9 mouse cellular contexts compared by ENCODE assay signal in the genomic region with DNA sequence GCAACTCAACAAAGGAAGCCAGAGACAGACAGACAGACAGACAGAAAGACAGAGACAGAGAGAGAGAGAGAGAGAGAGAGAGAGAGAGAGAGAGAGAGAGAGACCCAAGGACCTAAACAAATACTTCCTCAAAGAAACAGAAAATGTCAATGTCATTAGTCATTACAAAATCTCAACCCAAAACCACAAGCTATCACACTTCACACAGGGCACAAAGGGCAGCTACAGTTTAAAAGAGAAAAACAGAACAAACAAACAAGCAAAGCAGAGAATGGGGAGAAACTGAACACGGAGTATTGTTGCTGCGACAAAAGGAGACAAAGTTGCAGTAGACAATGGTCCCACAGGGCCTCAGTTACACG. TPM values are rescaled to one million over a fixed set of nuclear protein-coding genes. Genes with fewer than 3 reads are reported as not detected.
DNase-seq lines count a peak whose midpoint lies in the region; ATAC-seq lines count a peak whose summit lies in the region.
"Had no signal": no experiment of that assay in that cellular context is flagged by ENCODE, and none has a peak within 500 bp of the region (broad histone marks: within the 10 kb centered on the region; RNA-seq: fewer than 3 reads in every experiment).

No protein-coding gene starts in this region.

- H3K9ac ChIP-seq in midbrain, embryonic 12.5 days (replicated peaks) = no peak overlapping the region

- intact Hi-C loops in heart, postnatal 25 days (cut with DNase I) = no loop called here

- H3K4me1 ChIP-seq in heart, embryonic 10.5 days = peaks cover 74% of the 10 kb centered on the region
- H3K4me1 ChIP-seq in midbrain, embryonic 12.5 days = peaks cover 37% of the 10 kb centered on the region

- H3K27me3 ChIP-seq in heart, embryonic 10.5 days (ENCODE audit: insufficient read depth, poor library complexity, severe bottlenecking) = no peaks in the 10 kb centered on the region
- H3K27me3 ChIP-seq in midbrain, embryonic 12.5 days = no peaks in the 10 kb centered on the region

- no peaks in the 10 kb centered on the region for H3K36me3 ChIP-seq in heart, embryonic 10.5 days
- H3K36me3 ChIP-seq in midbrain, embryonic 12.5 days = no peaks in the 10 kb centered on the region

- H3K9me3 ChIP-seq in heart, embryonic 10.5 days = no peaks in the 10 kb centered on the region
- H3K9me3 ChIP-seq in midbrain, embryonic 12.5 days = no peaks in the 10 kb centered on the region

- 46% methylated on average over 3 of the region's 3 CpGs for WGBS in heart, embryonic 10.5 days
- WGBS in midbrain, embryonic 12.5 days = 24% methylated on average over 3 of the region's 3 CpGs

- no peak for DNase-seq in heart, embryonic 10.5 days (ENCODE audit: low spot score)
- DNase-seq in heart, postnatal 25 days (ENCODE audit: low spot score) = no peak
- peak; percentile 65 for DNase-seq in CD4-positive helper T cell, adult 2 months (ENCODE audit: low read depth, low spot score)
- no peak for DNase-seq in right cerebral cortex, adult 2 months (ENCODE audit: low spot score in 2 of 2)
- no peak for DNase-seq in adrenal gland, postnatal 4 days (ENCODE audit: low spot score in 2 of 2)
- no peak for DNase-seq in thymus, postnatal 36 days
- DNase-seq: cerebellum, adult 8-10 months had no signal

- no peak overlapping the region for H3K4me3 ChIP-seq in heart, embryonic 10.5 days
- no peak overlapping the region for H3K4me3 ChIP-seq in midbrain, embryonic 12.5 days

- H3K4me2 ChIP-seq in midbrain, embryonic 12.5 days (replicated peaks) = no peak overlapping the region

- ATAC-seq in hematopoietic stem cell, adult 5-6 weeks (replicated peaks in 1 of 2; ENCODE audit: insufficient read depth in 1 of 2, low FRiP score in 2 of 2, low TSS enrichment in 1 of 2, low read depth in 1 of 2, poor library complexity in 2 of 2, severe bottlenecking in 2 of 2) = peak; percentile 43 to 52; a peak in 3 of 4 replicates
- no peak for ATAC-seq in midbrain, embryonic 12.5 days (ENCODE audit: low FRiP score, low read depth)

- peak overlapping the region; percentile 85 for H3K27ac ChIP-seq in heart, embryonic 10.5 days
- H3K27ac ChIP-seq in midbrain, embryonic 12.5 days (replicated peaks) = peak overlapping the region; percentile 83

RNA-seq across cellular contexts. Expression of a gene that starts 28.3 kb away (rescaled TPM):
- 33.0 and 48.0 TPM in 2 replicates for polyA plus RNA-seq in heart, embryonic 10.5 days (2016; fragmentation: Nextera tagmentation; extraction: Ambion mirVana)
- total RNA-seq in heart, postnatal 25 days (2021) = 10 to 100 TPM; 14.8 to 19.8 TPM
- 104 and 131 TPM in 2 replicates for total RNA-seq in hematopoietic stem cell, adult 5-6 weeks (2017)
- polyA plus RNA-seq in midbrain, embryonic 12.5 days (2016; fragmentation: Nextera tagmentation; extraction: Ambion mirVana) = 22.7 and 23.7 TPM in 2 replicates
- 10 to 100 TPM; 46.2 to 47.3 TPM for total RNA-seq in adrenal gland, postnatal 4 days (2021)

RNA-seq across cellular contexts. Expression of a gene that starts 56.6 kb away (rescaled TPM):
- not detected in 2 replicates for polyA plus RNA-seq in heart, embryonic 10.5 days (2016; fragmentation: Nextera tagmentation; extraction: Ambion mirVana)
- not detected for total RNA-seq in heart, postnatal 25 days (2021)
- not detected in 2 replicates for total RNA-seq in hematopoietic stem cell, adult 5-6 weeks (2017)
- 0.84 and 1.0 TPM in 2 replicates for polyA plus RNA-seq in midbrain, embryonic 12.5 days (2016; fragmentation: Nextera tagmentation; extraction: Ambion mirVana)
- total RNA-seq in adrenal gland, postnatal 4 days (2021) = under 1 TPM; 0.51 to 0.64 TPM
